Mouse (Mus musculus): ENCODE data around the gene Grb2. TPM values are rescaled to one million over a fixed set of nuclear protein-coding genes. Genes with fewer than 3 reads are reported as not detected.

The Grb2 gene
- polyA plus RNA-seq, 1 experiment from 2014 or later, result 40.4 TPM

DNA sequence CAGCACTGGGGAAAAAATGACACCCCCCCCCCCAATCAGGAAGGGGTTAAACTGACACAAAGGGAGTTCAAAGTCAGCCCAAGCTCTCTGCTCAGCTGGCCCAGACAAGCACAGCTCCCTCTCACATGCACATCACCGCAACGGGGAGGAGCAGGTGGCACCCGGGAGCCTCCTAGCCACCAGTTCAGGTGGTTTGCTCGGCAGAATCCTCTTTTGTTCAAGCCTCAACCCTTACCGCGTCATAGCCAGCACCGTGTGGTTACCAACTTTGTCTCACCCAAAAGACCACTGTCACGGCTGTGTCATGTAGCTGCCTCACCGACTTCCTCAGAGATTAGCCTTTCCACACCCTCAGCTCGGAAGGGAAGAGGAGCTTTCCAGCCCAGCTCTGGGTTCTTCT, 65.1 kb downstream of the Grb2 start:
- DNase-seq, result no peak
- no peak for TF ChIP-seq CTCF (IDR thresholded peaks at IDR 0.05; ENCODE audit: low read depth)
- no peak for TF ChIP-seq EP300 (IDR thresholded peaks at IDR 0.05; ENCODE audit: low read depth)
- 65% methylated on average over 10 of the region's 10 CpGs for WGBS (ENCODE audit: insufficient replicate concordance)
- H3K9me3 ChIP-seq (ENCODE audit: low read length), result no peaks in the 10 kb centered on the region
- H3K4me2 ChIP-seq (ENCODE audit: low read depth, low read length), result no peak overlapping the region
- peaks cover 33% of the 10 kb centered on the region for H3K36me3 ChIP-seq (replicated peaks; ENCODE audit: insufficient read depth, low read length)
- H3K4me3 ChIP-seq (ENCODE audit: low read depth, low read length), result no peak overlapping the region
- H3K9ac ChIP-seq (replicated peaks), result no peak overlapping the region
- no peak overlapping the region for H3K27ac ChIP-seq (ENCODE audit: low read depth)
- H3K4me1 ChIP-seq (ENCODE audit: insufficient read depth), result peaks cover 18% of the 10 kb centered on the region
- ATAC-seq, result no peak
- H3K27me3 ChIP-seq (ENCODE audit: insufficient read depth, low read length), result no peaks in the 10 kb centered on the region

DNA sequence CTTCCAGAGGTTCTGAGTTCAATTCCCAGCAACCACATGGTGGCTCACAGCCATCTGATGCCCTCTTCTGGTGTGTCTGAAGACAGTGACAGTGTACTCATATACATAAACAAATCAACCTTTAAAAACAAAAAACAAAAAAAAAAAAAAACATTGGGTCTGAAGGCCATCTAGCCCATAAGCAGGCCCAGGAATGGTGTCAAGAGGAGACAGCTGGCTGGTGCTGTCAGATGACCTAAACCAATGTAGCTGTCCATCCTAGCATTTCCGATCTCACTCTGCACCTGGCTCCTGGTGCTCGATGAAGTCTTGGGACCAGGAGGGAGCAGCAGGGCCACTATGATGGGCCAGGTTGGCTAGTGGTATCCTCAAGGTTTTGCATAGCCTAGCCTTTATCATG, 65.7 kb downstream of the Grb2 start:
- H3K4me3 ChIP-seq (ENCODE audit: low read depth, low read length), result no peak overlapping the region
- WGBS (ENCODE audit: insufficient replicate concordance), result 89% methylated on average over 2 of the region's 2 CpGs
- H3K9ac ChIP-seq (replicated peaks), result no peak overlapping the region
- H3K36me3 ChIP-seq (replicated peaks; ENCODE audit: insufficient read depth, low read length), result peaks cover 28% of the 10 kb centered on the region
- no peaks in the 10 kb centered on the region for H3K9me3 ChIP-seq (ENCODE audit: low read length)
- H3K4me2 ChIP-seq (ENCODE audit: low read depth, low read length), result no peak overlapping the region
- ATAC-seq, result no peak
- no peaks in the 10 kb centered on the region for H3K27me3 ChIP-seq (ENCODE audit: insufficient read depth, low read length)
- no peak overlapping the region for H3K27ac ChIP-seq (ENCODE audit: low read depth)
- H3K4me1 ChIP-seq (ENCODE audit: insufficient read depth), result peaks cover 18% of the 10 kb centered on the region
- no peak for DNase-seq
- TF ChIP-seq CTCF (IDR thresholded peaks at IDR 0.05; ENCODE audit: low read depth), result no peak
- no peak for TF ChIP-seq EP300 (IDR thresholded peaks at IDR 0.05; ENCODE audit: low read depth)

DNA sequence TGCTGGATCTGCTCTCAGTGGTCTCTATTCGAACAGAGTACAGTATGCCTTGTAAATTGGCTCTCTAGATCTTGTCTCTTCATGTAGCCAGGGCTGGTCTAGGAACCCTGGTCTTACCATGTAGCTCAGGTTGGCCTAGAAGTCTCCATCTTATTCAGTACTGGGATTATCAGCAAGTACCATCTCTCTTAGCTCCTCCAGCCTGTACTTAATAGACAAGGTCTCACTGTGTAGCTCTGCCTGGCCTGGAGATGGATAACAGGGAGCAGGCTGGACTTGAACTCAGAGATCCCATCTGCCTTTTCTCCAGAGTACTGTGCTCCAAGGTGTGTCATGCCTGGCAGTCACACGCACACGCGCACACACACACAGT, 66.7 kb downstream of the Grb2 start:
- Histone ChIP-seq H3K9ac (replicated peaks) (0 out of 2 replicates have a peak overlapping the region, but pooled peaks have one; percentile 11), H3K4me3 (ENCODE audit: low read depth, low read length) (no peak overlapping the region), H3K27me3 (ENCODE audit: insufficient read depth, low read length) (no peaks in the 10 kb centered on the region), H3K9me3 (ENCODE audit: low read length) (no peaks in the 10 kb centered on the region), H3K4me1 (ENCODE audit: insufficient read depth) (peaks cover 18% of the 10 kb centered on the region), H3K4me2 (ENCODE audit: low read depth, low read length) (0 out of 2 replicates have a peak overlapping the region, but pooled peaks have one; percentile 6), H3K27ac (ENCODE audit: low read depth) (peak overlapping the region; percentile 34; the same call in 1 of the 2 replicates), H3K36me3 (replicated peaks; ENCODE audit: insufficient read depth, low read length) (peaks cover 23% of the 10 kb centered on the region)
- TF ChIP-seq EP300 (IDR thresholded peaks at IDR 0.05; ENCODE audit: low read depth) (no peak), CTCF (IDR thresholded peaks at IDR 0.05; ENCODE audit: low read depth) (no peak)
- DNase-seq (no peak), ATAC-seq (no peak)
- WGBS (ENCODE audit: insufficient replicate concordance), result 75% methylated on average over 4 of the region's 4 CpGs

DNA sequence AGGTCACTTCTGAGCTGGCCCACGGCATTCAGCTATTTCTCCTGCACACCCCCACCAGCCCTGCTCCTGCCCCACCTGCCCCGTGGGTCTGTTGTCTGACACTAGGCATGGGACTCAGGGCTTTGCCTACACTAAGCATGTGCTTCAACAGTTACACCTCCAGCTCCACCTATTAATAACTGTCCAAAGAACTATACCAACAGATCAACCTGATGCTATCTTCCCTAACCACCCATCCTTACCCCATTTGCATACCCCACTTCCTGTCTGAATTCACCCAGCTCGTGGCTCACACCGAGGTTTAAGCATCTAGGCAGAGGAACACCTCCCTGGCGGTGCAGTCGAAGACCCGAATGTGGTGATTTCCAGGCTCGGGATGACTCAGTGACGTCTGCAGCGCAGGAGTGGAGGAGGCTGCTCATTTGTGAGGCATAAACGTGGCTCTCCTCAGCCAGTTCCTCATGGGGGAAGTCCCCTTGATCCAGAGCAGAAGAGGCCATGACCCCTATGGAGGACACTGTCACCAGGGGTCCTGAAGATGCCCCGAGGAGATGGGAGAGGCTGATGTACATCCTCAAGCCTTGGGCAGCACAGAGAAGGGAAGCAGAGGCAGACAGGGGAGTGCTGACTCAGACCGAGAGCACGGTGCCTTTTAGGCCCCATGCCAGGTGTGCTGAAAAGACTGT, 67.3 kb downstream of the Grb2 start:
- no peak for TF ChIP-seq EP300 (IDR thresholded peaks at IDR 0.05; ENCODE audit: low read depth)
- TF ChIP-seq CTCF (IDR thresholded peaks at IDR 0.05; ENCODE audit: low read depth), result no peak
- 0 out of 2 replicates have a peak overlapping the region, but pooled peaks have one; percentile 6 for H3K4me2 ChIP-seq (ENCODE audit: low read depth, low read length)
- H3K36me3 ChIP-seq (replicated peaks; ENCODE audit: insufficient read depth, low read length), result peaks cover 18% of the 10 kb centered on the region
- no peak overlapping the region for H3K4me3 ChIP-seq (ENCODE audit: low read depth, low read length)
- no peaks in the 10 kb centered on the region for H3K27me3 ChIP-seq (ENCODE audit: insufficient read depth, low read length)
- ATAC-seq (peak; percentile 43), DNase-seq (no peak)
- 0 out of 2 replicates have a peak overlapping the region, but pooled peaks have one; percentile 11 for H3K9ac ChIP-seq (replicated peaks)
- no peaks in the 10 kb centered on the region for H3K9me3 ChIP-seq (ENCODE audit: low read length)
- 25% methylated on average over 14 of the region's 14 CpGs for WGBS (ENCODE audit: insufficient replicate concordance)
- peak overlapping the region; percentile 34; the same call in 1 of the 2 replicates for H3K27ac ChIP-seq (ENCODE audit: low read depth)
- peaks cover 18% of the 10 kb centered on the region for H3K4me1 ChIP-seq (ENCODE audit: insufficient read depth)

DNA sequence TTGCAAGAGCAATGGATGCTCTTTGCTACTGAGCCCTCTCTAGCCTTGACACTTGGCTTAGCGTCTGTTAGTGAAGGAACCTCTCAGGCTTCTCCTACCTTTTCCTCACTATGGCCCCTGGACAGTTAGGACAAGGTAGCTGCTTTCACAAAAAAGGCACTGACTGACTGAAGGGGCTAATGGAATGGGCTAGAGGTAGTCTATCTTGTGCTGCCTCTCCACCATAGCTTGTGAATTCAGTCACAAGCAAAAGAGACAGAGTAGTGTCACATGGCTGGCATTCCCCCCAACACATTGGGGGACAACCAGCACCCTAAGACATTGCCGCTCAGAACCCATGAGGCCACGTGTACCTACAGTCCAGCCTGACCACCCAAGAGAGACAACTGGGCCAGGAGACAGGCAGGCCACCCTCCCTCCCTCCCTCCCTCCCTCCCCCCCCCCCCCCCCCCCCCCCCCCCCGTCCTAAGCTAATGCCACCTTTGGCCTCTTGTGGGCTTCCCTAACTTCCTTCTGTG, 68.0 kb downstream of the Grb2 start:
- H3K9ac ChIP-seq (replicated peaks), result no peak overlapping the region
- WGBS (ENCODE audit: insufficient replicate concordance), result 53% methylated on average over 3 of the region's 4 CpGs
- TF ChIP-seq CTCF (IDR thresholded peaks at IDR 0.05; ENCODE audit: low read depth), result no peak
- TF ChIP-seq EP300 (IDR thresholded peaks at IDR 0.05; ENCODE audit: low read depth), result no peak
- no peak overlapping the region for H3K4me2 ChIP-seq (ENCODE audit: low read depth, low read length)
- H3K4me1 ChIP-seq (ENCODE audit: insufficient read depth), result peaks cover 18% of the 10 kb centered on the region
- no peaks in the 10 kb centered on the region for H3K27me3 ChIP-seq (ENCODE audit: insufficient read depth, low read length)
- peaks cover 14% of the 10 kb centered on the region; the same call in 1 of the 2 replicates for H3K36me3 ChIP-seq (replicated peaks; ENCODE audit: insufficient read depth, low read length)
- H3K27ac ChIP-seq (ENCODE audit: low read depth), result no peak overlapping the region
- ATAC-seq (no peak), DNase-seq (no peak)
- H3K9me3 ChIP-seq (ENCODE audit: low read length), result no peaks in the 10 kb centered on the region
- no peak overlapping the region for H3K4me3 ChIP-seq (ENCODE audit: low read depth, low read length)

DNA sequence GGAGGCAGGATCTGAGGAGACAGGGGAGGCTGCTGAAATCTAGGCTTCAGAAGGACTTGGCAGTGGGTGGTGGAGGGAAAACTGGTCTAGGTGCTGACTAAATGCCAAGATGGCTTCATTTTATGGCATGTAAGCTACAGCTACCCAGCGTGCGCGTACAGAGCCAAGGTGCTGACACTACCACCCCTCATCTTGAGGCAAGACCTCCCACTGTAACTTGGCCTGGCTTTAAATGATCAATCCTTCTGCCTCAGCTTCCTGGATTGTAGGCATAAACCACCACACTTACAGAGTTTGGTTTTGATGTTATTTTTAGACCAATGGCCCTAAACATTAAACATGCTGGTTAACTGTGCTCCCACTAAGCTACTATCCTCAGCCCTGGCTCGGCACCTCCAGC, 68.9 kb downstream of the Grb2 start:
- Histone ChIP-seq H3K36me3 (replicated peaks; ENCODE audit: insufficient read depth, low read length) (peaks cover 14% of the 10 kb centered on the region; the same call in 1 of the 2 replicates), H3K27ac (ENCODE audit: low read depth) (no peak overlapping the region), H3K4me1 (ENCODE audit: insufficient read depth) (peaks cover 18% of the 10 kb centered on the region), H3K4me3 (ENCODE audit: low read depth, low read length) (no peak overlapping the region), H3K4me2 (ENCODE audit: low read depth, low read length) (no peak overlapping the region), H3K9ac (replicated peaks) (no peak overlapping the region; the same call in 1 of the 2 replicates), H3K27me3 (ENCODE audit: insufficient read depth, low read length) (no peaks in the 10 kb centered on the region), H3K9me3 (ENCODE audit: low read length) (no peaks in the 10 kb centered on the region)
- no peak for ATAC-seq
- TF ChIP-seq EP300 (IDR thresholded peaks at IDR 0.05; ENCODE audit: low read depth), result no peak
- no peak for TF ChIP-seq CTCF (IDR thresholded peaks at IDR 0.05; ENCODE audit: low read depth)
- DNase-seq, result no peak
- 77% methylated on average over 4 of the region's 4 CpGs for WGBS (ENCODE audit: insufficient replicate concordance)

Data from liver, postnatal 0 days (tissue).